Mouse (Mus musculus) neural tube, embryonic 10.5 days (tissue): ENCODE data around the gene Gjc1.

Experiments
- DNase-seq: peaks from one replicate; pipeline ENCODE4 v3.0.0-alpha.2; 2017; ENCODE audit warnings: low spot score; ENCODE audit errors: extremely low spot score

Gene Gjc1

GRCm38 (mm10) chr11:102814881-102815280 lies 4.6 kb downstream of the Gjc1 start:
- DNase-seq, result no peak

- no peak for DNase-seq
Observed at GRCm38 (mm10) chr11:102810721-102811485, 8.6 kb downstream of the Gjc1 start.

- DNase-seq, result no peak
Observed at GRCm38 (mm10) chr11:102808246-102808645, 11.3 kb downstream of the Gjc1 start.

GRCm38 (mm10) chr11:102803453-102803852 lies 16.0 kb downstream of the Gjc1 start:
- DNase-seq, result no peak

GRCm38 (mm10) chr11:102794157-102794556 lies 25.3 kb downstream of the Gjc1 start:
- DNase-seq, result no peak

- no peak for DNase-seq
Observed at GRCm38 (mm10) chr11:102791682-102792445, 27.6 kb downstream of the Gjc1 start.

GRCm38 (mm10) chr11:102787688-102788177 lies 31.8 kb downstream of the Gjc1 start:
- DNase-seq, result no peak

GRCm38 (mm10) chr11:102783443-102783842 lies 36.1 kb downstream of the Gjc1 start:
- no peak for DNase-seq

- no peak for DNase-seq
Observed at GRCm38 (mm10) chr11:102781523-102781922, 38.0 kb downstream of the Gjc1 start.

- no peak for DNase-seq
Observed at GRCm38 (mm10) chr11:102780986-102781351, 38.5 kb downstream of the Gjc1 start.

- DNase-seq, result no peak
Observed at GRCm38 (mm10) chr11:102780271-102780985, 39.1 kb downstream of the Gjc1 start.

- DNase-seq, result no peak
Observed at GRCm38 (mm10) chr11:102779824-102780223, 39.7 kb downstream of the Gjc1 start.

- DNase-seq, result no peak
Observed at GRCm38 (mm10) chr11:102779081-102779638, 40.3 kb downstream of the Gjc1 start.

GRCm38 (mm10) chr11:102778597-102778996 lies 40.9 kb downstream of the Gjc1 start:
- no peak for DNase-seq

GRCm38 (mm10) chr11:102778165-102778564 lies 41.3 kb downstream of the Gjc1 start:
- DNase-seq, result peak; percentile 43

GRCm38 (mm10) chr11:102777598-102777997 lies 41.9 kb downstream of the Gjc1 start:
- DNase-seq, result peak; percentile 67

- peak; percentile 86 for DNase-seq
Observed at GRCm38 (mm10) chr11:102774621-102775141, 44.8 kb downstream of the Gjc1 start.

GRCm38 (mm10) chr11:102773713-102774611 lies 45.5 kb downstream of the Gjc1 start:
- peak; percentile 94 for DNase-seq

- peak; percentile 41 for DNase-seq
Observed at GRCm38 (mm10) chr11:102772771-102773700, 46.5 kb downstream of the Gjc1 start.
